Mouse (Mus musculus): ENCODE results near the gene Disc1.

DNA sequence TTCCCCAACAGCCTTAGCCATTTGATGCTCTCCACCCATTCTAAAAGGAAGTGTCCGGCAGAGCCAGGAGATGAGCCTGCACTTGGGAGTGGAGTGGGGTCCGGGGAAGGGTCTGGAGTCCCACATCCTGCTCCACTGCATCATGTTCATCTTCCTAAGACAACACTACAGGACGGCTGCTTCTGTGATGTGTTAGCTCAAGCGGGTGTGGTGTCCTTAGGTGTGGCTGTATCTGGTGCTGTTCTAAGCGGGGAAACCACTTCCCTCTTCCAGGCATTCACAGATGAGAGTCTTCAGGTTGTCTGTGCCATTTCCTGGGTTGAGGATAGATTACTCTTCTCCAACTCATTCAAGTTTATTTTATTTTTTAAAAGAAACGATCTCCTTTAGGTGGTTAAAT lies 4.2 kb upstream of the Disc1 start:
- TF ChIP-seq MAX (IDR thresholded peaks at IDR 0.05) (no peak), CTCF (IDR thresholded peaks at IDR 0.05; ENCODE audit: control insufficient read depth, insufficient read depth, insufficient read length) (no peak), MYOD1 (IDR thresholded peaks at IDR 0.05; ENCODE audit: control insufficient read depth, insufficient read length, low read depth) (no peak)
